17 mouse cellular contexts compared by ENCODE assay signal in the genomic region with DNA sequence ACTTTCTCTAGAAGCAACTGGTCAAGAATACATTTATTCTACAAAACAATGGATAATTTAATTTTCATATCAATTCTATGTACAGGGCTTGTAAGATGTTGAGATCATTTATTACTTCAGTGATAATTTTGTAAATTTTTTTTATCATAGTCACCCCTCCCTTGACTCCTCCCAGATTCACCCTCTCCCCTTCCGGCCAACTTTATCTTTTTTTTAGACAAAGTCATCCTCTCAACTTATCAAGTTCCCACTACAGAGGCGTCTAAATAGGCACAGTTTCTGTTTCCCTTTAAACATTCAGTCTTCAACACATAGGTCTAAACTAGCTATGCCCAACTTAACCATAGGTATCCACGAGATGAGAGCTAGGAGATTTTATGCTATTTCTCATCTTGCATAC. TPM values are rescaled to one million over a fixed set of nuclear protein-coding genes. Genes with fewer than 3 reads are reported as not detected.
DNase-seq lines count a peak whose midpoint lies in the region; ATAC-seq lines count a peak whose summit lies in the region.
"Had no signal": no experiment of that assay in that cellular context is flagged by ENCODE, and none has a peak within 500 bp of the region (broad histone marks: within the 10 kb centered on the region; RNA-seq: fewer than 3 reads in every experiment).

No protein-coding gene starts in this region.

- ATAC-seq in erythroid progenitor cell, adult 5-6 weeks (replicated peaks; ENCODE audit: low FRiP score, poor library complexity, severe bottlenecking) = 0 out of 2 replicates have a peak, but pooled peaks have one; percentile 39
- ATAC-seq: forebrain, embryonic 14.5 days; forebrain, embryonic 16.5 days had no signal

- peak; percentile 31 for DNase-seq in MEL-GATA-1-ER (ENCODE audit: extremely low read depth, low read depth)
- no peak for DNase-seq in adrenal gland, postnatal 25 days
- DNase-seq in kidney, adult 11 months = no peak
- no peak for DNase-seq in urinary bladder, adult 18-20 months (ENCODE audit: low spot score in 2 of 2)
- DNase-seq: adrenal gland, adult 2 months; adrenal gland, postnatal 10 days; adrenal gland, postnatal 36 days; cerebellum, adult 11 months; cerebellum, adult 18-20 months; cerebellum, adult 8-10 months; cerebellum, adult 9-11 months; cerebellum, postnatal 14 days; cerebellum, postnatal 36 days; embryo, embryonic 11 days had no signal

RNA-seq across cellular contexts. Expression of gene Mef2a, which starts 59.5 kb away (rescaled TPM):
- total RNA-seq in erythroid progenitor cell, adult 5-6 weeks (2015; ENCODE audit: low replicate concordance) = 23.5 and 39.6 TPM in 2 replicates
- 9.9 and 12.5 TPM in 2 replicates for total RNA-seq in erythroid progenitor cell, adult 5-6 weeks (2017; ENCODE audit: low replicate concordance)
- 47.8 and 57.1 TPM in 2 replicates for total RNA-seq in adrenal gland, postnatal 25 days (2021)
